Mouse (Mus musculus) kidney, adult 2 months (tissue): Measurements from ENCODE around the gene Slc35b2. TPM values are rescaled to one million over a fixed set of nuclear protein-coding genes. Genes with fewer than 3 reads are reported as not detected.

Experiments used
- DNase-seq: peaks from one replicate; pipeline ENCODE4 v3.0.0; 2021
- H3K27ac ChIP-seq: fragments of 200-500 bp; 2 replicates; pipeline ENCODE4 v1.5.1; 2012; ENCODE audit warnings: low read depth, low read length, control low read depth, inconsistent platforms; ENCODE audit not compliant: insufficient read depth
- H3K27me3 ChIP-seq: fragments of 200-500 bp; replicated peaks from 2 replicates; pipeline ENCODE4 v1.6.1; 2012; ENCODE audit warnings: mild to moderate bottlenecking, moderate library complexity, low read length, inconsistent platforms; ENCODE audit not compliant: control insufficient read depth, insufficient read depth
- H3K36me3 ChIP-seq: fragments of 200-500 bp; 2 replicates; pipeline ENCODE4 v1.6.1; 2012; ENCODE audit warnings: mild to moderate bottlenecking, moderate library complexity, low read length, inconsistent platforms; ENCODE audit not compliant: control insufficient read depth, insufficient read depth
- H3K4me1 ChIP-seq: fragments of 200-500 bp; 2 replicates; pipeline ENCODE4 v1.6.1; 2011; ENCODE audit warnings: low read length; ENCODE audit not compliant: control insufficient read depth, insufficient read depth
- H3K4me3 ChIP-seq: fragments of 200-500 bp; 2 replicates; pipeline ENCODE4 v1.5.1; 2011; ENCODE audit warnings: mild to moderate bottlenecking, low read depth, low read length, control low read depth; ENCODE audit not compliant: insufficient read depth
- CTCF ChIP-seq: fragments of 200-500 bp; conservative IDR thresholded peaks from 2 replicates; pipeline ENCODE4 v1.5.1; 2011; ENCODE audit warnings: low read depth, mild to moderate bottlenecking, control low read depth, low read length, moderate library complexity, mixed read lengths; ENCODE audit not compliant: insufficient read depth, insufficient read length
- POLR2A ChIP-seq: fragments of 200-500 bp; IDR thresholded peaks from one replicate; pipeline ENCODE4 v1.6.1; 2011; ENCODE audit warnings: low read depth, low read length, control low read depth
- WGBS: fragments of 180-500 bp; shearing (Covaris S2); methylation state at CpG from one replicate; pipeline ENCODE4 v1.1.7; 2018; 5-methylcytosine and 5-hydroxymethylcytosine counted together
- polyA plus RNA-seq: library from polyadenylated mRNA; depleted of rRNA; stranded (reverse); fragments of >200 nt; gene quantifications from 2 replicates; pipeline ENCODE4 v1.2.3, GENCODE M21; 2012

Gene Slc35b2
- polyA plus RNA-seq, 1 experiment: 75.5 TPM

DNA sequence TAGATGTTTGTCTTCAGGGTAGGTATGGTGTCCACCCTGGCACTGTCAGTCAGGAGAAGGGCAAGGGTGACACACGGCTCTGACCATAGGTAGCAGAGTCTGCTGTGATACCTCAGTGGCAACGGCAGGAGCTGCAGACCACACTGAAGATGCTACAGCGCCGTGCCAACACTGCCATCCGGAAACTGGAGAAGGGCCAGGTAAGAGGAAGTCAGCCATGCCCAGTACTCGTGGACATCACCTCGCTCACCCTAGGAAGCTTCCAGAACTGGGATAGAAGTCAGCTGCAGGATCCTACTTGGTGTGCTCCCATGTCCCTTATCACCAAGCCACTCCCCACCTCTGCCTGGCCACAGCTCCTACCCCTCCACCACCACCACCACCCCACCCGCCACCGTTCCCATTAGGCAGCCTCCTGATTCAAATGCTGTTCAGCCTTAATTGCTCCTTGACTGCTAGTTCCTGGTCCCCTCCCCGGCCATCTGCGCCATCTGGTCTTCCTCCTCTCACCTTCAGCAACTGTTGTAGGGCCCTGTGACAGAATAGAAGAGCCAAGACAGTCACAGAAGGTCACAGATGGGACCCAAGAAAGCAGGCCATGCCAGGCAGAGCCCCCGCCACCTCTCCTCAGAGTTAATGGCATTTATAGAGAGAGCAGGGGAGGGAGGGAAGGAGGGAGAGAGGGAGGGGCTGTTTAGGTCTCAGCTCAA, 44.8 kb upstream of the Slc35b2 start:
- Histone ChIP-seq H3K27me3 (no peaks in the 10 kb centered on the region), H3K4me1 (no peaks in the 10 kb centered on the region), H3K4me3 (no peak overlapping the region), H3K27ac (no peak overlapping the region), H3K36me3 (no peaks in the 10 kb centered on the region)
- no peak for DNase-seq
- TF ChIP-seq CTCF (no peak), POLR2A (no peak)
- WGBS: 78% methylated on average over 12 of the region's 12 CpGs

DNA sequence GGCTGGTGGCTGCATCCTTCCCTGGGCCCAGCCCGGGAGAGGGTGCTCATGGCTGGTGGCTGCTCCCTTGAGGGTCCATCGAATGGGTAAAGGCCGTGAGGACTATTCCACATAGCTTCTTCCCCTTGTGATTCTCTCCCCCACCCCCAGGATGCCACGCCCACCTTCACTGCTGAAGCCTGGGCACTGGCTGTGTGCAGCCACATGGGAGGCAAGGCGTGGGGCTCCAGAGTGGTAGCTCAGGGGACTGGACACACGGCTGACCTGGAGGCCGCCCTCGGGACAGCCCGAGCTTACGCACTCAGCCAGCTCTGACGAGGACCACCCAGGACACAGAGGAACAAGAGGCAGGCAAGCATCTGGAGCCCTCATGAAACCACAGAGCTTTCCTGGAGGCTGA, 43.5 kb upstream of the Slc35b2 start:
- DNase-seq: no peak
- Histone ChIP-seq H3K4me3 (no peak overlapping the region), H3K27ac (no peak overlapping the region), H3K4me1 (no peaks in the 10 kb centered on the region), H3K27me3 (no peaks in the 10 kb centered on the region), H3K36me3 (no peaks in the 10 kb centered on the region)
- TF ChIP-seq POLR2A (no peak), CTCF (no peak)
- 82% methylated on average over 11 of the region's 11 CpGs for WGBS

DNA sequence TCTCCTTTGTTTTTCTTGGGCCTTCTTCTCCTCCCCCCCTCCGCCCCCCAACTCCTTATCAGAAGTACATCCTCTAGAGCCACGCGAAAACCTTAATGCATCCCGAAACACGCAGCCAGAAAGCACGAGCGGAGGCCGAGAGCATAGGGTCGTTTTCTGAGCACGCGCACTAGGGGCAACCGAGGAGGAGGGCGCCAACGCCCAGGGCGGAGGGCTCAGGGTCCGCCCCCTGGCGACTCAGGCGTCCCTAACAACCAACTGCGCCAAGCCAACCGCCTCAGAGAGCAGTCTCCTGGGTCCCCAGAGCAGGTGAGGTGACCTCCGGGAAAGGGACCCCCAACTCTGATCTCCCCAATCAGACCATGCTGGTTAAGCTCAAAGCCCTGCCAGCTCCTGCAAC, 40.4 kb upstream of the Slc35b2 start, which contains the start of gene Tcte1:
Gene Tcte1 (plus strand): TSS at position 172 of the 400 bp plus-strand sequence.
- WGBS: 5% methylated on average over 21 of the region's 21 CpGs
- H3K4me1 ChIP-seq: no peaks in the 10 kb centered on the region
- H3K27ac ChIP-seq: no peak within 1 kb of the TSS
- H3K4me3 ChIP-seq: no peak within 1 kb of the TSS
- no peaks in the 10 kb centered on the region for H3K27me3 ChIP-seq
- TF ChIP-seq POLR2A (no peak), CTCF (no peak)
- H3K36me3 ChIP-seq: no peaks in the 10 kb centered on the region
- DNase-seq: no peak

DNA sequence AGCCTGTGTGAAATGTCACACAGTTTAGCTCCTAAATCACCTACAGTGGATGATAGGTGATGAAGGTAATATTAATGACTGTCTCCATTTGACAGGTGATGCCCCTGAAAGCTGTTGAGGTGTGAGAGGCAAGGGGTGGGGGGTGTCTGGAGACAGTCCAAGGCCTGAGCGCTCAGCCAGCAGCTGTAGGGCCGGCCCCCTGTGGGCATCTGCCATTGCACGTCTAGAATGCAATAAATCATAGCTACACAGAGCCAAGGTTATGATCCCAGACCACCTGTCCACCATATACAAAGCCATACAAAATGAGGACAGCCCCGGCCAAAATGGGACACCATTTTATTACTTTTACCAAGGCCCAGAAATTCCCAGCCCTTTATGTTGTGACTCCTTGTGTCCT, 38.7 kb upstream of the Slc35b2 start:
- Histone ChIP-seq H3K27ac (no peak overlapping the region), H3K36me3 (no peaks in the 10 kb centered on the region), H3K27me3 (no peaks in the 10 kb centered on the region), H3K4me1 (no peaks in the 10 kb centered on the region), H3K4me3 (no peak overlapping the region)
- no peak for TF ChIP-seq POLR2A
- no peak for TF ChIP-seq CTCF
- no peak for DNase-seq
- 78% methylated on average over 4 of the region's 4 CpGs for WGBS

DNA sequence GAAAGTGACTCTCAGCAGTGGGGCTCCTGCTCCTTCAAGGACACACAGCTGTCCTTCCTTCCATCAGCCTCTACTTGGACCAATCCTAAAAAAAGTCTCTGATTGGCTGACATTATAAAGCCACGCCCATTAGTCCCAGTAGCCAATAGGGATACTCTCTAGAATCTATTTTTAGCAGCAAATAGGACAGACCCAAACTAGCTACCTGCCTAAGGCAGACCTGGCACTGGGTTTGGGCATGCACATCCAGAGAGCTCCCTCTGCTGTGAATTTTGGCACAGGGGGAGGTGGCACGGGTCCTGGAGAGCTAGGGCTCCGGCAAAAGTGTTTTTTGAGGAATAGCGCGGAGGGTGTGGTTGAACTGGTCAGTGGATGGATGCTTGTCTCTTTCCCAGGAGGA, 37.1 kb upstream of the Slc35b2 start:
- no peaks in the 10 kb centered on the region for H3K36me3 ChIP-seq
- H3K4me1 ChIP-seq: no peaks in the 10 kb centered on the region
- peak; percentile 70 for DNase-seq
- 24% methylated on average over 5 of the region's 5 CpGs for WGBS
- H3K27me3 ChIP-seq: no peaks in the 10 kb centered on the region
- no peak overlapping the region for H3K4me3 ChIP-seq
- H3K27ac ChIP-seq: no peak overlapping the region
- TF ChIP-seq CTCF (no peak), POLR2A (no peak)

- Histone ChIP-seq H3K4me3 (no peak overlapping the region), H3K27me3 (no peaks in the 10 kb centered on the region), H3K4me1 (no peaks in the 10 kb centered on the region), H3K27ac (no peak overlapping the region), H3K36me3 (no peaks in the 10 kb centered on the region)
- 47% methylated on average over 13 of the region's 13 CpGs for WGBS
- TF ChIP-seq CTCF (0 out of 2 replicates have a peak, but pooled peaks have one; percentile 8), POLR2A (no peak)
- no peak for DNase-seq
Measured at GRCm38 (mm10) chr17:45530346-45530782, 33.3 kb upstream of the Slc35b2 start.

GRCm38 (mm10) chr17:45532896-45533295, 30.8 kb upstream of the Slc35b2 start:
- H3K36me3 ChIP-seq: no peaks in the 10 kb centered on the region
- no peak overlapping the region for H3K27ac ChIP-seq
- no peak for TF ChIP-seq CTCF
- TF ChIP-seq POLR2A: no peak
- 51% methylated on average over 15 of the region's 15 CpGs for WGBS
- no peaks in the 10 kb centered on the region for H3K27me3 ChIP-seq
- H3K4me3 ChIP-seq: no peak overlapping the region
- no peaks in the 10 kb centered on the region for H3K4me1 ChIP-seq
- no peak for DNase-seq
